ENCODE assay signal across 11 mouse cellular contexts in the genomic region with DNA sequence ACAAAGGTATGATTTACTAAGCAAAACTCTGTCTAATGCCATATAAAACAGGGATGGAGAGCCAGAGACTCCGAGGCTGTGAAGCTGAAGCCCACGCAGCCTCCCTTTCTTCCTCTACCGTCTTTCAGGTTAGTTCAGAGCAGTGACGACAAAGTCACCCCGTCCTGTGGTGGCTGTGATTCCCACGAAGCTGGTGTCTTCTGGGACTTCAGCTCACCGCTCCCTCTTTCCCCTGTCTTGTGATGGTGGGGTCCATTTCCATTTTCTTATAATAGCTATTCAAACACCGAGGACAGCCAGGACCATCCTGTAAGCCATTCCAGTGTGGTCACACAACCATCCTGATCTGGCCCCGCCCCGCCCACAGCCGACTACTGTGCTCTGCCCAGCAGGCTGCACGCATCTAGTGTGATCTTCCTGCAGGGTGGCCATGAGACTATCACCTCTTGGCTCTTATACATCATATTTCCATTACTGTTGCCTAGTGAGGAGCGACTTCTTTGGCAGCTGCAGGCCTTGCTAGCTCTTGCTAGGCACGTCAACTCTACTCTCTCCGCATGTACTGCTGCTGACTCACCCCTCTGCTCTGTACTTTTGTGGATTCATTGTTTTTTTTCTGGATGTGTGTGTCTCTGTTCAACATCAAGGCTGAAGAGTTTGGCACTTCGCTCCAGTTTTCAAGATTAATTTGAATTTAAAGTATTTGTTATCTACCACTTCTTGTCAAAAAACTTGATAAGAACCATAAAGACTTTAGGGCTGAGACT. TPM values are rescaled to one million over a fixed set of nuclear protein-coding genes. Genes with fewer than 3 reads are reported as not detected.
DNase-seq lines count a peak whose midpoint lies in the region; ATAC-seq and TF ChIP-seq lines count a peak whose summit lies in the region.
"Had no signal": no experiment of that assay in that cellular context is flagged by ENCODE, and none has a peak within 500 bp of the region (broad histone marks: within the 10 kb centered on the region; RNA-seq: fewer than 3 reads in every experiment).

No protein-coding gene starts in this region.

- no peak overlapping the region for H3K9ac ChIP-seq in intestine, postnatal 0 days (ENCODE audit: low read depth, low read length)
- no peak overlapping the region for H3K9ac ChIP-seq in forebrain, embryonic 15.5 days (replicated peaks)

- no peaks in the 10 kb centered on the region for H3K27me3 ChIP-seq in megakaryocyte, embryonic 14.5 days (replicated peaks)
- no peaks in the 10 kb centered on the region for H3K27me3 ChIP-seq in intestine, postnatal 0 days (replicated peaks; ENCODE audit: control insufficient read depth, insufficient read depth, low read length)
- no peaks in the 10 kb centered on the region for H3K27me3 ChIP-seq in forebrain, embryonic 15.5 days

- WGBS in intestine, postnatal 0 days, result 79% methylated on average over 16 of the region's 16 CpGs
- WGBS in forebrain, embryonic 15.5 days, result 93% methylated on average over 16 of the region's 16 CpGs

- no peak for TF ChIP-seq POLR2A in embryonic fibroblast, embryonic 13.5 days (IDR thresholded peaks at IDR 0.05; ENCODE audit: low read depth, low read length)

- H3K4me2 ChIP-seq in intestine, postnatal 0 days (replicated peaks; ENCODE audit: low read depth), result no peak overlapping the region
- H3K4me2 ChIP-seq in forebrain, embryonic 15.5 days (replicated peaks), result no peak overlapping the region

- DNase-seq in layer of hippocampus, postnatal 10 days (ENCODE audit: low spot score in 2 of 2), result no peak
- no peak for DNase-seq in kidney, adult 18-20 months
- DNase-seq: kidney, postnatal 14 days; right cerebral cortex, postnatal 4 days had no signal

- H3K9me3 ChIP-seq in megakaryocyte, embryonic 14.5 days, result no peaks in the 10 kb centered on the region
- no peaks in the 10 kb centered on the region for H3K9me3 ChIP-seq in intestine, postnatal 0 days (ENCODE audit: control insufficient read depth)
- H3K9me3 ChIP-seq in forebrain, embryonic 15.5 days, result no peaks in the 10 kb centered on the region
- H3K9me3 ChIP-seq: midbrain, embryonic 10.5 days had no signal

- peaks cover 75% of the 10 kb centered on the region for H3K36me3 ChIP-seq in megakaryocyte, embryonic 14.5 days (replicated peaks; ENCODE audit: low read length)
- peaks cover 5% of the 10 kb centered on the region; the same call in 1 of the 2 replicates for H3K36me3 ChIP-seq in intestine, postnatal 0 days (ENCODE audit: control insufficient read depth, insufficient read depth)
- H3K36me3 ChIP-seq in forebrain, embryonic 15.5 days, result peaks cover 2% of the 10 kb centered on the region; the same call in 1 of the 2 replicates

- peaks cover 43% of the 10 kb centered on the region for H3K4me1 ChIP-seq in megakaryocyte, embryonic 14.5 days
- peaks cover 4% of the 10 kb centered on the region for H3K4me1 ChIP-seq in embryonic fibroblast, embryonic 13.5 days (ENCODE audit: control insufficient read depth, insufficient read depth, low read length)
- H3K4me1 ChIP-seq in intestine, postnatal 0 days (replicated peaks; ENCODE audit: control insufficient read depth, insufficient read depth, low read length), result no peaks in the 10 kb centered on the region; the same call in 1 of the 2 replicates
- H3K4me1 ChIP-seq in forebrain, embryonic 15.5 days, result no peaks in the 10 kb centered on the region

- ATAC-seq in megakaryocyte, adult 5-6 weeks (ENCODE audit: poor library complexity, severe bottlenecking), result no peak
- ATAC-seq in intestine, postnatal 0 days, result 0 out of 2 replicates have a peak, but pooled peaks have one; percentile 10
- ATAC-seq in forebrain, embryonic 15.5 days (replicated peaks), result no peak
- ATAC-seq: forebrain, embryonic 16.5 days had no signal

- peak overlapping the region; percentile 10; the same call in 1 of the 2 replicates for H3K27ac ChIP-seq in embryonic fibroblast, embryonic 13.5 days (ENCODE audit: insufficient read depth, low read length)
- H3K27ac ChIP-seq in intestine, postnatal 0 days (ENCODE audit: low read depth, low read length), result no peak overlapping the region
- no peak overlapping the region for H3K27ac ChIP-seq in forebrain, embryonic 15.5 days (replicated peaks)
- H3K27ac ChIP-seq: midbrain, embryonic 10.5 days had no signal

- peak overlapping the region; percentile 62 for H3K4me3 ChIP-seq in megakaryocyte, embryonic 14.5 days (replicated peaks)
- H3K4me3 ChIP-seq in embryonic fibroblast, embryonic 13.5 days (ENCODE audit: insufficient read depth, low read length), result no peak overlapping the region
- H3K4me3 ChIP-seq in intestine, postnatal 0 days (ENCODE audit: low read depth, low read length), result no peak overlapping the region
- no peak overlapping the region for H3K4me3 ChIP-seq in forebrain, embryonic 15.5 days
- H3K4me3 ChIP-seq: midbrain, embryonic 10.5 days had no signal

- no peak for TF ChIP-seq CTCF in embryonic fibroblast, embryonic 13.5 days (IDR thresholded peaks at IDR 0.05; ENCODE audit: borderline replicate concordance, insufficient read depth, low read length)
- no peak for TF ChIP-seq CTCF in intestine, postnatal 0 days (IDR thresholded peaks at IDR 0.05; ENCODE audit: low read depth)

RNA-seq across cellular contexts. Expression of gene Nfkb1, which starts 50.3 kb away (rescaled TPM):
- polyA plus RNA-seq in megakaryocyte, embryonic 14.5 days (2012; ENCODE audit: insufficient read depth, low replicate concordance), result 20.8 and 39.8 TPM in 2 replicates
- 104 and 105 TPM in 2 replicates for total RNA-seq in megakaryocyte, adult 5-6 weeks (2015)
- total RNA-seq in megakaryocyte, adult 5-6 weeks (2017), result 181 and 183 TPM in 2 replicates
- polyA plus RNA-seq in embryonic fibroblast, embryonic 13.5 days (2011; ENCODE audit: insufficient read length, low read depth, missing spikeins), result 45.4 and 54.8 TPM in 2 replicates
- polyA plus RNA-seq in intestine, postnatal 0 days (2015; fragmentation: Nextera tagmentation; extraction: Ambion mirVana), result 15.2 and 16.7 TPM in 2 replicates
- 10 to 100 TPM; 20.5 to 25.2 TPM for total RNA-seq in layer of hippocampus, postnatal 10 days (2021)
- 5.9 and 7.1 TPM in 2 replicates for polyA plus RNA-seq in forebrain, embryonic 15.5 days (2015; fragmentation: Nextera tagmentation; extraction: Ambion mirVana)
